Mouse (Mus musculus): Measurements from ENCODE around the gene Celf2. TPM values are rescaled to one million over a fixed set of nuclear protein-coding genes. Genes with fewer than 3 reads are reported as not detected.

The Celf2 gene
- polyA plus RNA-seq, 1 experiment = 40.8 TPM

- no peak overlapping the region for H3K4me3 ChIP-seq (ENCODE audit: extremely low read depth, insufficient read depth, insufficient read length)
- DNase-seq (ENCODE audit: low read depth in 1 of 2, low spot score in 2 of 2) = no peak
- no peaks in the 10 kb centered on the region for H3K27me3 ChIP-seq (ENCODE audit: control insufficient read depth, insufficient read depth, low read length)
- no peaks in the 10 kb centered on the region for H3K4me1 ChIP-seq (ENCODE audit: control insufficient read depth, insufficient read depth, insufficient read length)
- 78% methylated on average over 4 of the region's 4 CpGs for WGBS
- TF ChIP-seq POLR2A (IDR thresholded peaks at IDR 0.05; ENCODE audit: low read depth, low read length) = no peak
- TF ChIP-seq CTCF (IDR thresholded peaks at IDR 0.05; ENCODE audit: extremely low read depth, insufficient read depth, insufficient read length, insufficient replicate concordance) = no peak
- H3K27ac ChIP-seq (ENCODE audit: insufficient read depth, low read length) = no peak overlapping the region
- no peaks in the 10 kb centered on the region for H3K36me3 ChIP-seq (ENCODE audit: control insufficient read depth, insufficient read depth, low read length)
These were observed 27.3 kb downstream of the Celf2 start for GRCm38 (mm10) chr2:7482062-7482461.

GRCm38 (mm10) chr2:7460329-7461056 is 48.9 kb downstream of the Celf2 start:
- H3K27me3 ChIP-seq (ENCODE audit: control insufficient read depth, insufficient read depth, low read length) = no peaks in the 10 kb centered on the region
- H3K36me3 ChIP-seq (ENCODE audit: control insufficient read depth, insufficient read depth, low read length) = no peaks in the 10 kb centered on the region
- no peaks in the 10 kb centered on the region for H3K4me1 ChIP-seq (ENCODE audit: control insufficient read depth, insufficient read depth, insufficient read length)
- TF ChIP-seq CTCF (IDR thresholded peaks at IDR 0.05; ENCODE audit: extremely low read depth, insufficient read depth, insufficient read length, insufficient replicate concordance) (no peak), POLR2A (IDR thresholded peaks at IDR 0.05; ENCODE audit: low read depth, low read length) (no peak)
- DNase-seq (ENCODE audit: low read depth in 1 of 2, low spot score in 2 of 2) = no peak
- H3K27ac ChIP-seq (ENCODE audit: insufficient read depth, low read length) = no peak overlapping the region
- H3K4me3 ChIP-seq (ENCODE audit: extremely low read depth, insufficient read depth, insufficient read length) = no peak overlapping the region
- 77% methylated on average over 5 of the region's 5 CpGs for WGBS

GRCm38 (mm10) chr2:7438721-7439282 is 70.6 kb downstream of the Celf2 start:
- TF ChIP-seq CTCF (IDR thresholded peaks at IDR 0.05; ENCODE audit: extremely low read depth, insufficient read depth, insufficient read length, insufficient replicate concordance) (no peak), POLR2A (IDR thresholded peaks at IDR 0.05; ENCODE audit: low read depth, low read length) (no peak)

GRCm38 (mm10) chr2:7426481-7426880 is 82.9 kb downstream of the Celf2 start:
- no peak overlapping the region for H3K4me3 ChIP-seq (ENCODE audit: extremely low read depth, insufficient read depth, insufficient read length)
- WGBS = 74% methylated on average over 1 of the region's 1 CpGs
- H3K27ac ChIP-seq (ENCODE audit: insufficient read depth, low read length) = no peak overlapping the region
- no peak for DNase-seq (ENCODE audit: low read depth in 1 of 2, low spot score in 2 of 2)
- no peaks in the 10 kb centered on the region for H3K4me1 ChIP-seq (ENCODE audit: control insufficient read depth, insufficient read depth, insufficient read length)
- TF ChIP-seq POLR2A (IDR thresholded peaks at IDR 0.05; ENCODE audit: low read depth, low read length) (no peak), CTCF (IDR thresholded peaks at IDR 0.05; ENCODE audit: extremely low read depth, insufficient read depth, insufficient read length, insufficient replicate concordance) (no peak)
- H3K27me3 ChIP-seq (ENCODE audit: control insufficient read depth, insufficient read depth, low read length) = no peaks in the 10 kb centered on the region
- no peaks in the 10 kb centered on the region for H3K36me3 ChIP-seq (ENCODE audit: control insufficient read depth, insufficient read depth, low read length)

More at GRCm38 (mm10) chr2:7438721-7439282, 70.6 kb downstream of the Celf2 start:
- Histone ChIP-seq H3K36me3 (ENCODE audit: control insufficient read depth, insufficient read depth, low read length) (no peaks in the 10 kb centered on the region), H3K27ac (ENCODE audit: insufficient read depth, low read length) (no peak overlapping the region), H3K27me3 (ENCODE audit: control insufficient read depth, insufficient read depth, low read length) (no peaks in the 10 kb centered on the region), H3K4me3 (ENCODE audit: extremely low read depth, insufficient read depth, insufficient read length) (no peak overlapping the region), H3K4me1 (ENCODE audit: control insufficient read depth, insufficient read depth, insufficient read length) (no peaks in the 10 kb centered on the region)
- WGBS = 59% methylated on average over 8 of the region's 8 CpGs
- no peak for DNase-seq (ENCODE audit: low read depth in 1 of 2, low spot score in 2 of 2)

GRCm38 (mm10) chr2:7400530-7400929 is 108.8 kb downstream of the Celf2 start:
- TF ChIP-seq POLR2A (IDR thresholded peaks at IDR 0.05; ENCODE audit: low read depth, low read length) = no peak
- TF ChIP-seq CTCF (IDR thresholded peaks at IDR 0.05; ENCODE audit: extremely low read depth, insufficient read depth, insufficient read length, insufficient replicate concordance) = no peak
- no peak for DNase-seq (ENCODE audit: low read depth in 1 of 2, low spot score in 2 of 2)
- no peaks in the 10 kb centered on the region for H3K36me3 ChIP-seq (ENCODE audit: control insufficient read depth, insufficient read depth, low read length)
- no peak overlapping the region for H3K4me3 ChIP-seq (ENCODE audit: extremely low read depth, insufficient read depth, insufficient read length)
- H3K27me3 ChIP-seq (ENCODE audit: control insufficient read depth, insufficient read depth, low read length) = no peaks in the 10 kb centered on the region
- H3K27ac ChIP-seq (ENCODE audit: insufficient read depth, low read length) = no peak overlapping the region
- WGBS = 85% methylated on average over 3 of the region's 3 CpGs
- H3K4me1 ChIP-seq (ENCODE audit: control insufficient read depth, insufficient read depth, insufficient read length) = no peaks in the 10 kb centered on the region

- DNase-seq (ENCODE audit: low read depth in 1 of 2, low spot score in 2 of 2) = no peak
- Histone ChIP-seq H3K27ac (ENCODE audit: insufficient read depth, low read length) (no peak overlapping the region), H3K27me3 (ENCODE audit: control insufficient read depth, insufficient read depth, low read length) (no peaks in the 10 kb centered on the region), H3K4me3 (ENCODE audit: extremely low read depth, insufficient read depth, insufficient read length) (no peak overlapping the region), H3K36me3 (ENCODE audit: control insufficient read depth, insufficient read depth, low read length) (no peaks in the 10 kb centered on the region), H3K4me1 (ENCODE audit: control insufficient read depth, insufficient read depth, insufficient read length) (no peaks in the 10 kb centered on the region)
- WGBS = 62% methylated on average over 8 of the region's 8 CpGs
- no peak for TF ChIP-seq CTCF (IDR thresholded peaks at IDR 0.05; ENCODE audit: extremely low read depth, insufficient read depth, insufficient read length, insufficient replicate concordance)
- no peak for TF ChIP-seq POLR2A (IDR thresholded peaks at IDR 0.05; ENCODE audit: low read depth, low read length)
These were observed 113.4 kb downstream of the Celf2 start for GRCm38 (mm10) chr2:7395935-7396334.

- no peaks in the 10 kb centered on the region for H3K36me3 ChIP-seq (ENCODE audit: control insufficient read depth, insufficient read depth, low read length)
- WGBS = 80% methylated on average over 7 of the region's 7 CpGs
- no peak overlapping the region for H3K27ac ChIP-seq (ENCODE audit: insufficient read depth, low read length)
- H3K27me3 ChIP-seq (ENCODE audit: control insufficient read depth, insufficient read depth, low read length) = no peaks in the 10 kb centered on the region
- H3K4me3 ChIP-seq (ENCODE audit: extremely low read depth, insufficient read depth, insufficient read length) = no peak overlapping the region
- no peak for DNase-seq (ENCODE audit: low read depth in 1 of 2, low spot score in 2 of 2)
- TF ChIP-seq POLR2A (IDR thresholded peaks at IDR 0.05; ENCODE audit: low read depth, low read length) = no peak
- TF ChIP-seq CTCF (IDR thresholded peaks at IDR 0.05; ENCODE audit: extremely low read depth, insufficient read depth, insufficient read length, insufficient replicate concordance) = no peak
- no peaks in the 10 kb centered on the region for H3K4me1 ChIP-seq (ENCODE audit: control insufficient read depth, insufficient read depth, insufficient read length)
These were observed 113.9 kb downstream of the Celf2 start for GRCm38 (mm10) chr2:7395473-7395872.
